In genomic region chr6:22206179-22206578, GRCm38 (mm10) we compare ENCODE assay signal across 8 mouse cellular contexts.
DNase-seq lines count a peak whose midpoint lies in the region; ATAC-seq and TF ChIP-seq lines count a peak whose summit lies in the region.

No protein-coding gene starts in this region.

- no peaks in the 10 kb centered on the region for H3K9me3 ChIP-seq in hindbrain, embryonic 15.5 days
- H3K9me3 ChIP-seq in hindbrain, embryonic 12.5 days (replicated peaks) = no peaks in the 10 kb centered on the region
- H3K9me3 ChIP-seq in CH12.LX (replicated peaks; ENCODE audit: low read length) = no peaks in the 10 kb centered on the region
- no peaks in the 10 kb centered on the region for H3K9me3 ChIP-seq in limb, embryonic 13.5 days

- H3K27ac ChIP-seq in hindbrain, embryonic 15.5 days (replicated peaks) = no peak overlapping the region
- H3K27ac ChIP-seq in hindbrain, embryonic 12.5 days = no peak overlapping the region
- no peak overlapping the region for H3K27ac ChIP-seq in CH12.LX (ENCODE audit: insufficient read depth, low read depth)
- no peak overlapping the region; the same call in 1 of the 2 replicates for H3K27ac ChIP-seq in limb, embryonic 13.5 days

- no peak for TF ChIP-seq POLR2A in CH12.LX (IDR thresholded peaks at IDR 0.05; ENCODE audit: low read depth, low read length)

- TF ChIP-seq CTCF in CH12.LX (conservative IDR thresholded peaks at IDR 0.05 in 1 of 2, IDR thresholded peaks at IDR 0.05 in 1 of 2; ENCODE audit: low read depth in 2 of 2, low read length in 2 of 2) = no peak

- TF ChIP-seq RAD21 in CH12.LX (IDR thresholded peaks at IDR 0.05; ENCODE audit: low read depth, low read length) = no peak

- peak overlapping the region; percentile 37 for H3K4me2 ChIP-seq in hindbrain, embryonic 15.5 days
- H3K4me2 ChIP-seq in hindbrain, embryonic 12.5 days (replicated peaks) = no peak overlapping the region
- H3K4me2 ChIP-seq in CH12.LX (ENCODE audit: insufficient read depth, low read depth, poor library complexity, severe bottlenecking) = peak overlapping the region; percentile 39; the same call in 1 of the 2 replicates
- peak overlapping the region; percentile 37 for H3K4me2 ChIP-seq in limb, embryonic 13.5 days (replicated peaks)

- no peaks in the 10 kb centered on the region for H3K36me3 ChIP-seq in hindbrain, embryonic 15.5 days
- H3K36me3 ChIP-seq in hindbrain, embryonic 12.5 days = no peaks in the 10 kb centered on the region
- H3K36me3 ChIP-seq in CH12.LX (replicated peaks in 1 of 2; ENCODE audit: control insufficient read depth in 1 of 2, insufficient read depth in 1 of 2, low read length in 1 of 2) = no peaks in the 10 kb centered on the region
- 0 out of 2 replicates have a peak, but pooled peaks cover under 1% of the 10 kb centered on the region for H3K36me3 ChIP-seq in limb, embryonic 13.5 days

- 0 out of 2 replicates have a peak, but pooled peaks cover 4% of the 10 kb centered on the region for H3K4me1 ChIP-seq in hindbrain, embryonic 15.5 days (replicated peaks)
- H3K4me1 ChIP-seq in hindbrain, embryonic 12.5 days = peaks cover 4% of the 10 kb centered on the region; the same call in 1 of the 2 replicates
- peaks cover 7 to 10% of the 10 kb centered on the region in 2 experiments; a peak in 2 of 4 replicates for H3K4me1 ChIP-seq in CH12.LX (ENCODE audit: control insufficient read depth in 1 of 2, insufficient read depth in 2 of 2)
- peaks cover 44% of the 10 kb centered on the region for H3K4me1 ChIP-seq in limb, embryonic 13.5 days

- 0 out of 2 replicates have a peak, but pooled peaks have one; percentile 50 for ATAC-seq in hindbrain, embryonic 15.5 days (ENCODE audit: low FRiP score, low read depth)
- ATAC-seq in hindbrain, embryonic 12.5 days (ENCODE audit: low FRiP score) = no peak
- ATAC-seq in limb, embryonic 13.5 days (ENCODE audit: low FRiP score, low read depth) = no peak
- no peak for ATAC-seq in erythroid progenitor cell, adult 5-6 weeks (replicated peaks; ENCODE audit: low FRiP score, poor library complexity, severe bottlenecking)

- no peak for DNase-seq in CH12.LX (ENCODE audit: extremely low read depth)
- peak; percentile 55 for DNase-seq in Muller cell, postnatal 12 days (ENCODE audit: inconsistent ontology term)
- DNase-seq in kidney, postnatal 10 days = no peak
- no peak for DNase-seq in kidney, adult 8-10 months

- no peaks in the 10 kb centered on the region for H3K79me2 ChIP-seq in CH12.LX (replicated peaks; ENCODE audit: control insufficient read depth, extremely low read depth, insufficient read depth, poor library complexity, severe bottlenecking)

- WGBS in hindbrain, embryonic 15.5 days = 56% methylated on average over 14 of the region's 14 CpGs
- 70% methylated on average over 14 of the region's 14 CpGs for WGBS in hindbrain, embryonic 12.5 days
- 45% methylated on average over 14 of the region's 14 CpGs for WGBS in limb, embryonic 13.5 days

- H3K4me3 ChIP-seq in hindbrain, embryonic 15.5 days = peak overlapping the region; percentile 6; the same call in 1 of the 2 replicates
- H3K4me3 ChIP-seq in hindbrain, embryonic 12.5 days = no peak overlapping the region
- no peak overlapping the region for H3K4me3 ChIP-seq in CH12.LX (replicated peaks in 1 of 3; ENCODE audit: low read depth in 2 of 3, low read length in 2 of 3, poor library complexity in 1 of 3)
- H3K4me3 ChIP-seq in limb, embryonic 13.5 days = no peak overlapping the region

- H3K9ac ChIP-seq in hindbrain, embryonic 15.5 days = no peak overlapping the region
- H3K9ac ChIP-seq in hindbrain, embryonic 12.5 days = no peak overlapping the region
- H3K9ac ChIP-seq in CH12.LX (ENCODE audit: insufficient read depth, low read depth) = peak overlapping the region; percentile 49; the same call in 1 of the 2 replicates
- no peak overlapping the region for H3K9ac ChIP-seq in limb, embryonic 13.5 days

- no peak for TF ChIP-seq EP300 in CH12.LX (IDR thresholded peaks at IDR 0.05; ENCODE audit: low read length)

- dilution Hi-C loops in CH12.LX (cut with MboI; ENCODE audit: extremely low pct_ligation_motif_present, extremely low pct_unique_long_range_greater_than_20kb, low sequenced_read_pairs) = no loop called here

- in situ Hi-C loops in CH12.LX (cut with MboI; ENCODE audit: low pct_ligation_motif_present, low pct_unique_long_range_greater_than_20kb, low sequenced_read_pairs) = no loop called here

- H3K27me3 ChIP-seq in hindbrain, embryonic 15.5 days = no peaks in the 10 kb centered on the region
- H3K27me3 ChIP-seq in hindbrain, embryonic 12.5 days = no peaks in the 10 kb centered on the region
- H3K27me3 ChIP-seq in CH12.LX (replicated peaks) = no peaks in the 10 kb centered on the region
- H3K27me3 ChIP-seq in limb, embryonic 13.5 days = no peaks in the 10 kb centered on the region

TF ChIP-seq in CH12.LX, 34 proteins besides CTCF, POLR2A, EP300 and RAD21:
- TF ChIP-seq GABPA (IDR thresholded peaks at IDR 0.05; ENCODE audit: insufficient replicate concordance, low read depth, low read length) = no peak
- no peak for TF ChIP-seq IRF4 (IDR thresholded peaks at IDR 0.05; ENCODE audit: low read depth, low read length)
- TF ChIP-seq BHLHE40 (IDR thresholded peaks at IDR 0.05; ENCODE audit: low read depth, low read length) = peak; percentile 84
- TF ChIP-seq MXI1 (IDR thresholded peaks at IDR 0.05; ENCODE audit: low read depth, low read length) = peak; percentile 31; the same call in 1 of the 2 replicates
- TF ChIP-seq TCF12 (IDR thresholded peaks at IDR 0.05; ENCODE audit: low read depth, low read length) = 0 out of 2 replicates have a peak, but pooled peaks have one; percentile 0
- no peak for TF ChIP-seq PAX5 (IDR thresholded peaks at IDR 0.05; ENCODE audit: low read length)
